Mouse (Mus musculus) embryonic facial prominence, embryonic 11.5 days (tissue): ENCODE results near the gene Dkk3. TPM values are rescaled to one million over a fixed set of nuclear protein-coding genes. Genes with fewer than 3 reads are reported as not detected.

Experiments used
- ATAC-seq: fragments of 200-750 bp; cut with Nextera tagmentation; replicated peaks from 2 replicates; pipeline ENCODE4 v1.8.0; 2017; ENCODE audit warnings: low read depth; ENCODE audit not compliant: insufficient number of reproducible peaks, low FRiP score, low TSS enrichment
- DNase-seq: peaks from one replicate; pipeline ENCODE4 v3.0.0-alpha.2; 2015; ENCODE audit warnings: low spot score
- H3K27ac ChIP-seq: fragments of 300-500 bp; sonication (generic); replicated peaks from 2 replicates; pipeline ENCODE4 v1.5.1; 2014; ENCODE audit warnings: mild to moderate bottlenecking, low read depth, low read length, control low read depth
- H3K27me3 ChIP-seq: fragments of 300-500 bp; sonication (generic); 2 replicates; pipeline ENCODE4 v1.6.1; 2014; ENCODE audit warnings: mild to moderate bottlenecking, low read length, moderate library complexity, mixed read lengths; ENCODE audit not compliant: control insufficient read depth, insufficient read depth
- H3K36me3 ChIP-seq: fragments of 300-500 bp; sonication (generic); replicated peaks from 2 replicates; pipeline ENCODE4 v1.6.1; 2014; ENCODE audit warnings: low read depth, mild to moderate bottlenecking, low read length, moderate library complexity, mixed read lengths; ENCODE audit not compliant: control insufficient read depth, insufficient read depth
- H3K4me1 ChIP-seq: fragments of 300-500 bp; sonication (generic); 2 replicates; pipeline ENCODE4 v1.6.1; 2014; ENCODE audit warnings: low read length, mixed read lengths; ENCODE audit not compliant: control insufficient read depth, insufficient read depth
- H3K4me2 ChIP-seq: fragments of 300-500 bp; sonication (generic); 2 replicates; pipeline ENCODE4 v1.6.1; 2014; ENCODE audit warnings: low read depth, mild to moderate bottlenecking, control low read depth, low read length, moderate library complexity
- H3K4me3 ChIP-seq: fragments of 300-500 bp; sonication (generic); 2 replicates; pipeline ENCODE4 v1.5.1; 2014; ENCODE audit warnings: low read depth, low read length, control low read depth
- H3K9ac ChIP-seq: fragments of 300-500 bp; sonication (generic); replicated peaks from 2 replicates; pipeline ENCODE4 v1.6.1; 2014; ENCODE audit warnings: mild to moderate bottlenecking, control low read depth, low read length
- H3K9me3 ChIP-seq: fragments of 300-500 bp; sonication (generic); replicated peaks from 2 replicates; pipeline ENCODE4 v1.6.1; 2016; ENCODE audit warnings: mild to moderate bottlenecking, low read length, inconsistent platforms, mixed read lengths; ENCODE audit not compliant: control insufficient read depth
- WGBS: fragments of 180-500 bp; shearing (Covaris S2); extraction: QIAGEN DNeasy Blood & Tissue Kit; methylation state at CpG from one replicate; pipeline ENCODE4 v1.1.7; 2014; 5-methylcytosine and 5-hydroxymethylcytosine counted together
- polyA plus RNA-seq: library from polyadenylated mRNA; unstranded; fragments of >200 nt; fragmentation: Nextera tagmentation; extraction: Ambion mirVana; gene quantifications from 2 replicates; pipeline ENCODE4 v1.2.1, GENCODE M21; 2014

Dkk3 gene
- polyA plus RNA-seq, 1 experiment from 2014 or later: 17.0 TPM

DNA sequence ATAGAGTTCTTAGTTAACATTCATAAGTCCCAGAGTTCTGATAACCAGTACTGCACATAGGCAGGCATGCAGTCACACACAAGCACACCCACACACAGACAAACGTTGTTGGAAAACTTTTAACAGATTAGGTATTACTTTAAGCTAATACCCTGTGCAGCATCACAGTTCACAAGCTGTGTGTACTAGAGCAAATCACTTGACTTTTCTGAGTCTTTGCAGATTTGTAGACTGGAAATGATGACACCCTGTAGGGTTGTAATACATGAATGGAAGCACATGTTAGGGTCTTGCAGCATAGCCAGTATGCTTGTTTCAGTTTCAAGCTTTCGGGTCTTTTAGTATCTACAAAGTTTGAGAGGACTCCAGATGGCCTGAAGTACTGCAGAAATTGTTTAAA, 74.6 kb downstream of the Dkk3 start:
- H3K27me3 ChIP-seq: no peaks in the 10 kb centered on the region
- no peaks in the 10 kb centered on the region for H3K9me3 ChIP-seq
- ATAC-seq (no peak), DNase-seq (no peak)
- WGBS: 87% methylated on average over 2 of the region's 2 CpGs
- H3K4me1 ChIP-seq: no peaks in the 10 kb centered on the region
- no peak overlapping the region for H3K9ac ChIP-seq
- no peak overlapping the region for H3K4me2 ChIP-seq
- H3K27ac ChIP-seq: no peak overlapping the region
- H3K36me3 ChIP-seq: peaks cover 6% of the 10 kb centered on the region
- H3K4me3 ChIP-seq: no peak overlapping the region

DNA sequence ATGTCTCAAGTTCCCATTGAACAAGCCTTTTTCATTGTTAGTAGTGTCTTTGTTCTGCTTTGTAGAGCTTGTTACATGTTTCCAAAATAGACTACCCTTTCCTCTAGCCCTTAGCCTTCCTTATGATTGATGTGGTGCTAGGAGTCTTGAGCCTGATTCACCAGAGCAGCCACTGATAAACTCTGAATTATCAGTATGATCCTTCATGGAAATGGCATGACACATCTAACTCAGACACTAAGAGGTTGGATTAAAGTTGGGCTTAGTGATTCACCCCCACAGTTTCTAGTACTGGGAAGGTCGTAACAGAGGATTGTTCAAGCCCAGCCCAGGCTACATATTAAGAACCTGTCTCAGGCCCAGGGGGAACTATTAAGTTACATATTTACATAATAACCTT, 76.2 kb downstream of the Dkk3 start:
- no peak overlapping the region for H3K4me3 ChIP-seq
- WGBS: 85% methylated on average over 1 of the region's 1 CpGs
- H3K4me2 ChIP-seq: no peak overlapping the region
- no peaks in the 10 kb centered on the region for H3K4me1 ChIP-seq
- H3K9me3 ChIP-seq: no peaks in the 10 kb centered on the region
- no peak overlapping the region for H3K9ac ChIP-seq
- no peaks in the 10 kb centered on the region for H3K27me3 ChIP-seq
- ATAC-seq (no peak), DNase-seq (no peak)
- no peak overlapping the region for H3K27ac ChIP-seq
- H3K36me3 ChIP-seq: peaks cover 6% of the 10 kb centered on the region

DNA sequence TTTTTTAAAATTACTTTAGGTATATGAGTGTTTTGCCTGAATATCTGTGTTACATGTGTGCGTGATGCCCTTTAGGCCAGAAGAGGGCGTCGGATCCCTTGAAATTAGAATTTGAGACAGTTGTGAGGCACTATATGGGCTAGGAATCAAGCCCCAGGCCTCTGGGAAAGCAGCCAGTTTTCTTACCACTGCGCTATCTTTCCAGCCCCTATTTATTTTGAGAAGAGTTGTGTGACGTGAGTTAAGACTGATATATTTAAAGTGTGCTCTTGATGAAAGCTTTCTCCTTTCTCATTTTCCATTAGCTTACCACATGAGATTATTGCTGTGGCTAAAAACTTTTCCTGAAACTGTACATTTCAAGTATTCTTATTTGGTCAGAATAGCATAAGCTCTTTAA, 84.0 kb downstream of the Dkk3 start:
- Histone ChIP-seq H3K27me3 (no peaks in the 10 kb centered on the region), H3K36me3 (peaks cover 5% of the 10 kb centered on the region), H3K4me3 (no peak overlapping the region), H3K4me2 (no peak overlapping the region), H3K27ac (no peak overlapping the region), H3K9ac (no peak overlapping the region), H3K9me3 (no peaks in the 10 kb centered on the region), H3K4me1 (no peaks in the 10 kb centered on the region)
- ATAC-seq: no peak
- no peak for DNase-seq
- WGBS: 93% methylated on average over 5 of the region's 5 CpGs

Other genes with a start within 250 kb of the Dkk3 start
- 105 and 110 TPM in 2 replicates for gene Usp47, start 135.6 kb downstream of the Dkk3 start, polyA plus RNA-seq
- 2.3 and 2.5 TPM in 2 replicates for gene Mical2, start 66.8 kb upstream of the Dkk3 start, polyA plus RNA-seq